Mouse (Mus musculus): ENCODE data around the gene Hist1h3d. TPM values are rescaled to one million over a fixed set of nuclear protein-coding genes. Genes with fewer than 3 reads are reported as not detected.

Gene Hist1h3d
- polyA plus RNA-seq, 1 experiment from 2014 or later, result 2.2 TPM

Small RNAs within 50 kb of the gene (microRNA-seq; reads per million reads assigned to microRNA genes)
- gene Gm44297 (not detected), gene Gm44359 (not detected), gene Gm44394 (not detected)

Other genes with a start within 250 kb of the Hist1h3d start
- 62.5 and 72.6 TPM in 2 replicates for gene Zfp322a, start 206.6 kb upstream of the Hist1h3d start, polyA plus RNA-seq (2015; fragmentation: Nextera tagmentation; extraction: Ambion mirVana)
- 12.7 and 13.0 TPM in 2 replicates for gene Abt1, start 151.9 kb upstream of the Hist1h3d start, polyA plus RNA-seq (2015; fragmentation: Nextera tagmentation; extraction: Ambion mirVana)
- 0.06 and 0.22 TPM in 2 replicates for gene Btn1a1, start 109.9 kb upstream of the Hist1h3d start, polyA plus RNA-seq (2015; fragmentation: Nextera tagmentation; extraction: Ambion mirVana)
- 0.18 TPM in 1 of 2 replicates, not detected in the other for gene Btn2a2, start 86.9 kb upstream of the Hist1h3d start, polyA plus RNA-seq (2015; fragmentation: Nextera tagmentation; extraction: Ambion mirVana)
- 2.9 and 4.6 TPM in 2 replicates for gene Hist1h4h, start 44.7 kb upstream of the Hist1h3d start, polyA plus RNA-seq (2015; fragmentation: Nextera tagmentation; extraction: Ambion mirVana)
- not detected in 2 replicates for gene Hist1h2af, start 41.9 kb upstream of the Hist1h3d start, polyA plus RNA-seq (2015; fragmentation: Nextera tagmentation; extraction: Ambion mirVana)
- gene Hist1h3g, start 40.3 kb upstream of the Hist1h3d start, polyA plus RNA-seq (2015; fragmentation: Nextera tagmentation; extraction: Ambion mirVana), result 1.5 and 3.2 TPM in 2 replicates
- gene Hist1h2bh, start 32.4 kb upstream of the Hist1h3d start, polyA plus RNA-seq (2015; fragmentation: Nextera tagmentation; extraction: Ambion mirVana), result 0.23 and 0.47 TPM in 2 replicates
- 0.30 and 0.61 TPM in 2 replicates for gene Hist1h3f, start 31.7 kb upstream of the Hist1h3d start, polyA plus RNA-seq (2015; fragmentation: Nextera tagmentation; extraction: Ambion mirVana)
- not detected in 2 replicates for gene Hist1h4f, start 24.1 kb upstream of the Hist1h3d start, polyA plus RNA-seq (2015; fragmentation: Nextera tagmentation; extraction: Ambion mirVana)
- gene Hist1h1d, start 22.5 kb upstream of the Hist1h3d start, polyA plus RNA-seq (2015; fragmentation: Nextera tagmentation; extraction: Ambion mirVana), result 0.15 and 0.22 TPM in 2 replicates
- gene Hist1h3e, start 13.4 kb upstream of the Hist1h3d start, polyA plus RNA-seq (2015; fragmentation: Nextera tagmentation; extraction: Ambion mirVana), result 2.0 and 3.4 TPM in 2 replicates
- gene Hist1h2ae, start 4.5 kb upstream of the Hist1h3d start, polyA plus RNA-seq (2015; fragmentation: Nextera tagmentation; extraction: Ambion mirVana), result 33.0 and 46.2 TPM in 2 replicates
- 2.1 and 6.2 TPM in 2 replicates for gene Hist1h2bg, start 4.4 kb upstream of the Hist1h3d start, polyA plus RNA-seq (2015; fragmentation: Nextera tagmentation; extraction: Ambion mirVana)
- 2.1 and 2.6 TPM in 2 replicates for gene Hist1h2bf, start 1.6 kb upstream of the Hist1h3d start, polyA plus RNA-seq (2015; fragmentation: Nextera tagmentation; extraction: Ambion mirVana)
- 1.2 and 3.4 TPM in 2 replicates for gene Hist1h2ad, start 1.4 kb upstream of the Hist1h3d start, polyA plus RNA-seq (2015; fragmentation: Nextera tagmentation; extraction: Ambion mirVana)
- gene Hist1h4d, start 5.8 kb downstream of the Hist1h3d start, polyA plus RNA-seq (2015; fragmentation: Nextera tagmentation; extraction: Ambion mirVana), result 51.0 and 59.0 TPM in 2 replicates
- gene Hist1h2be, start 45.4 kb downstream of the Hist1h3d start, polyA plus RNA-seq (2015; fragmentation: Nextera tagmentation; extraction: Ambion mirVana), result 2.0 and 2.6 TPM in 2 replicates
- gene Hist1h1e, start 46.8 kb downstream of the Hist1h3d start, polyA plus RNA-seq (2015; fragmentation: Nextera tagmentation; extraction: Ambion mirVana), result 7.0 and 9.9 TPM in 2 replicates
- gene Hist1h2ac, start 108.2 kb downstream of the Hist1h3d start, polyA plus RNA-seq (2015; fragmentation: Nextera tagmentation; extraction: Ambion mirVana), result 0.80 and 0.83 TPM in 2 replicates
- gene Hist1h2bc, start 108.4 kb downstream of the Hist1h3d start, polyA plus RNA-seq (2015; fragmentation: Nextera tagmentation; extraction: Ambion mirVana), result 27.2 and 35.5 TPM in 2 replicates
- not detected in 2 replicates for gene Hist1h1t, start 120.1 kb downstream of the Hist1h3d start, polyA plus RNA-seq (2015; fragmentation: Nextera tagmentation; extraction: Ambion mirVana)
- gene Hist1h4c, start 122.7 kb downstream of the Hist1h3d start, polyA plus RNA-seq (2015; fragmentation: Nextera tagmentation; extraction: Ambion mirVana), result 2.1 and 2.2 TPM in 2 replicates
- gene Hfe, start 135.1 kb downstream of the Hist1h3d start, polyA plus RNA-seq (2015; fragmentation: Nextera tagmentation; extraction: Ambion mirVana), result 2.1 and 3.3 TPM in 2 replicates
- gene Hist1h1c, start 163.0 kb downstream of the Hist1h3d start, polyA plus RNA-seq (2015; fragmentation: Nextera tagmentation; extraction: Ambion mirVana), result 16.7 and 22.7 TPM in 2 replicates
- gene Hist1h3c, start 169.8 kb downstream of the Hist1h3d start, polyA plus RNA-seq (2015; fragmentation: Nextera tagmentation; extraction: Ambion mirVana), result 1.6 and 2.0 TPM in 2 replicates
- gene Hist1h2bb, start 171.0 kb downstream of the Hist1h3d start, polyA plus RNA-seq (2015; fragmentation: Nextera tagmentation; extraction: Ambion mirVana), result 0.86 and 0.95 TPM in 2 replicates
- 14.5 and 16.2 TPM in 2 replicates for gene Hist1h2ab, start 175.4 kb downstream of the Hist1h3d start, polyA plus RNA-seq (2015; fragmentation: Nextera tagmentation; extraction: Ambion mirVana)
- gene Hist1h3b, start 176.5 kb downstream of the Hist1h3d start, polyA plus RNA-seq (2015; fragmentation: Nextera tagmentation; extraction: Ambion mirVana), result 4.9 and 6.7 TPM in 2 replicates
- 1.5 TPM in 1 of 2 replicates, not detected in the other for gene Hist1h4b, start 181.2 kb downstream of the Hist1h3d start, polyA plus RNA-seq (2015; fragmentation: Nextera tagmentation; extraction: Ambion mirVana)
- not detected in 2 replicates for gene Hist1h4a, start 185.5 kb downstream of the Hist1h3d start, polyA plus RNA-seq (2015; fragmentation: Nextera tagmentation; extraction: Ambion mirVana)
- 1.5 and 1.9 TPM in 2 replicates for gene Hist1h3a, start 186.6 kb downstream of the Hist1h3d start, polyA plus RNA-seq (2015; fragmentation: Nextera tagmentation; extraction: Ambion mirVana)
- gene Hist1h1a, start 187.9 kb downstream of the Hist1h3d start, polyA plus RNA-seq (2015; fragmentation: Nextera tagmentation; extraction: Ambion mirVana), result 0.70 and 1.0 TPM in 2 replicates
- not detected in 2 replicates for gene Trim38, start 194.2 kb downstream of the Hist1h3d start, polyA plus RNA-seq (2015; fragmentation: Nextera tagmentation; extraction: Ambion mirVana)
- not detected in 2 replicates for gene Slc17a2, start 231.2 kb downstream of the Hist1h3d start, polyA plus RNA-seq (2015; fragmentation: Nextera tagmentation; extraction: Ambion mirVana)